Mouse (Mus musculus) thymus, postnatal 4 days (tissue): ENCODE data around the gene Cplx2.

ENCODE experiments used
- DNase-seq: peaks from one replicate; pipeline ENCODE4 v3.0.0; 2021

Cplx2 gene

GRCm38 (mm10) chr13:54405805-54406204 lies 34.7 kb downstream of the Cplx2 start:
- no peak for DNase-seq

GRCm38 (mm10) chr13:54411656-54412055 lies 40.5 kb downstream of the Cplx2 start:
- DNase-seq: no peak

- no peak for DNase-seq
These were observed 41.1 kb downstream of the Cplx2 start for GRCm38 (mm10) chr13:54412236-54412635.

- DNase-seq: no peak
These were observed 41.6 kb downstream of the Cplx2 start for GRCm38 (mm10) chr13:54412721-54413120.

GRCm38 (mm10) chr13:54415059-54415458 lies 43.9 kb downstream of the Cplx2 start:
- no peak for DNase-seq

- no peak for DNase-seq
These were observed 47.7 kb downstream of the Cplx2 start for GRCm38 (mm10) chr13:54418781-54419327.

GRCm38 (mm10) chr13:54420226-54420625 lies 49.1 kb downstream of the Cplx2 start:
- no peak for DNase-seq

- peak; percentile 48 for DNase-seq
These were observed 54.1 kb downstream of the Cplx2 start for GRCm38 (mm10) chr13:54425269-54425668.

- DNase-seq: no peak
These were observed 55.9 kb downstream of the Cplx2 start for GRCm38 (mm10) chr13:54426781-54427655.

- DNase-seq: no peak
These were observed 57.6 kb downstream of the Cplx2 start for GRCm38 (mm10) chr13:54428771-54429170.

GRCm38 (mm10) chr13:54430051-54430450 lies 58.9 kb downstream of the Cplx2 start:
- DNase-seq: no peak

- no peak for DNase-seq
These were observed 60.0 kb downstream of the Cplx2 start for GRCm38 (mm10) chr13:54431161-54431560.
